Mouse (Mus musculus) embryonic fibroblast, embryonic 13.5 days (primary cell): ENCODE measurements around the gene Xirp1. TPM values are rescaled to one million over a fixed set of nuclear protein-coding genes. Genes with fewer than 3 reads are reported as not detected.

Experiments
- H3K27ac ChIP-seq: 2 replicates; pipeline ENCODE4 v1.5.1; 2012; ENCODE audit warnings: low read length, control low read depth, inconsistent platforms; ENCODE audit not compliant: insufficient read depth
- H3K4me1 ChIP-seq: 2 replicates; pipeline ENCODE4 v1.6.1; 2011; ENCODE audit warnings: low read length; ENCODE audit not compliant: control insufficient read depth, insufficient read depth
- H3K4me3 ChIP-seq: 2 replicates; pipeline ENCODE4 v1.5.1; 2011; ENCODE audit warnings: mild to moderate bottlenecking, control low read depth, low read length; ENCODE audit not compliant: insufficient read depth
- CTCF ChIP-seq: IDR thresholded peaks from 2 replicates; pipeline ENCODE4 v1.5.1; 2011; ENCODE audit warnings: mild to moderate bottlenecking, control low read depth, low read length, moderate library complexity, borderline replicate concordance; ENCODE audit not compliant: insufficient read depth
- POLR2A ChIP-seq: IDR thresholded peaks from 2 replicates; pipeline ENCODE4 v1.6.1; 2011; ENCODE audit warnings: low read depth, mild to moderate bottlenecking, control low read depth, low read length, moderate library complexity
- polyA plus RNA-seq: library from polyadenylated mRNA; stranded (reverse); fragments of >200 nt; gene quantifications from 2 replicates; pipeline ENCODE4 v1.2.4, GENCODE M21; 2011; ENCODE audit warnings: low read depth; ENCODE audit not compliant: missing spikeins, insufficient read length

The Xirp1 gene
- polyA plus RNA-seq, 1 experiment: not detected

DNA sequence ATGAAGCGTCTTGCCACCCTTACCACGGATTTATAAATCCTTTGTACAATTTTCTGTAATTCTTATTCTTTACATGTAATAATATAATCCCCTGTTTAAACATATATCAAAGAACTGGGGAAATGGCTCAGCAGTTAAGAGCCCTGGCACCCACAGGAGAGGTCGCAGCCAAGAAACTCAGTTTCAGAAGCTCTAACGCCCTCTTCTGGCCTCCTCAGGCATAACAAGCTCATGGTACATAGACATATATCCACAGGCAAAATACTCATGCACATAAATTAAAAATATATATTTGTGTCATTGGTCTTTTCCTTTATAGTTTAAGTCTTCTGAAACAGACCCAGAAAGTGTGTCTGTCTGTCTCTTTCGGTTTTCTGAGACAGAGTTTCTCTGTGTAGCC is 48.8 kb downstream of the Xirp1 start:
- TF ChIP-seq CTCF (no peak), POLR2A (no peak)
- Histone ChIP-seq H3K4me1 (peaks cover 31% of the 10 kb centered on the region), H3K4me3 (no peak overlapping the region), H3K27ac (no peak overlapping the region)

DNA sequence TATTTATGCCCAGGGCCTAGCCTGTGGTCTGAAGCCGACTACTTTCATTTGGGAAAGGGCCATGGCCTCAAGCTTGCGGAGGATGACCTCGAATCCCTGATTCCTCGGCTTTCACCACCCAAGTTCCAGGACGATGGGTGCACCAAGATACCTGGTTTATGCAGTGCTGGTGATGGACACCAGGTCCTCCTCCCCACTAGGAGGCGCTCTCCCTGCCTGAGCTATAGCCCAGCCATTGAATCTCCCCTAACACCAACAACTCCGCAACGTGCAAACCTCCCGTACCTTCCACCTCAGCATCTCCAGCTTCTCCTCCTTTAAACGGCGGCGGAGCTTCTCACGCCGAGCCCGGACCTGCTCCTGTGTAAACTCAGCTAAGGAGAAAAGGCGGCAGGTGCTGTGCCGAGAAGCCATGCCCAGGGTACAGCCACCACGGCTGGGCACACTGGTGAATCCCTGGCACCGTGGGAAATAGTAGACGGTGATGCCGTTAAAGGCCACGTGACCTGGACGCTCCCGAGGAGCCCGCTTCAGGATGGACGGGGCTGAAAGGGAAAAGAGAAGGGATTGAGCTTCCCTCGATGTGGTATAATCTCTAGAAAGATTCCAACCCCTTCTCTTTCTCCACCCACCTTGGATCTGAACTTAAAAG is 49.4 kb downstream of the Xirp1 start:
- Histone ChIP-seq H3K27ac (no peak overlapping the region), H3K4me3 (no peak overlapping the region), H3K4me1 (peaks cover 26% of the 10 kb centered on the region)
- no peak for TF ChIP-seq POLR2A
- TF ChIP-seq CTCF: peak; percentile 60; the same call in 1 of the 2 replicates

DNA sequence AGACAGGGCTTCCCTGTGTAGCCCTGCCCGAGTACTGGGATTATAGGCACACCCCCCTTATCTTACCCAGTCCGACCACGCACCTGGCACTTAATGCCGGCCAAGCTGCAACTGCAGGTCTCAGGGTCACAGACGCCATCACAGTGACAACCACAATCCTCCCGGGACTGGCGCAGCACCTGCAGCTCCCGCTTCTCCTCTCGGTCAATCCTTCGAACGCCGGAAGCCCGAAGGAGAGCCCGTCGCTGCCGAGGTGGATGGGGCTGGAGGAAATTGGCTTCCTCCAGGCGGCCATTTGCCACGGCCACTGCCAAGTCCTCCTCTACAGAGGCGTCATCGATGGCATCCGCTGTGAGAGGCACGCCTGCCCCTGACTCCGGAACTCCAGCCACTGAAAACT is 50.1 kb downstream of the Xirp1 start:
- Histone ChIP-seq H3K4me3 (no peak overlapping the region), H3K4me1 (peaks cover 19% of the 10 kb centered on the region), H3K27ac (no peak overlapping the region)
- TF ChIP-seq CTCF (no peak), POLR2A (no peak)

DNA sequence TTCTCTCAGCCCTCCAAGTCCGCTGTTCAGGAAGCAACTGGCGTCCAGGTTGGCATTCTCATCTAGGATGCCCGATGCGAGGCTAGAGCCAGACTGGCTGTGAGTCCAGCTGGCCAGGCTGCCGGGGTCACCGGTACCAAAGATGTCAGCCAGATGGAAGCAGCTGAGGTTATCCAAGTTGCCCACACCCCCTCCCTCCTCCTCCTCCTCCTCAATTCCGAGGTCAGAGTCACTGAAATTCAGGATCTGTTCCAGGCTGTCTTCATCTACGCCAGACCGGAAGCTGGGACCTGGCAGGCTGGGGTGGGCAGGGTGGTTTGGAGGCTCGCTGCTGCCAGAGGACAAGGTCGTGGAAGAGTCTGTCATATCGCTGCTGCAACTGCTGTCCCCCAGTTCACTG is 50.8 kb downstream of the Xirp1 start:
- Histone ChIP-seq H3K27ac (no peak overlapping the region), H3K4me3 (no peak overlapping the region), H3K4me1 (peaks cover 12% of the 10 kb centered on the region)
- TF ChIP-seq POLR2A: no peak
- TF ChIP-seq CTCF: no peak

DNA sequence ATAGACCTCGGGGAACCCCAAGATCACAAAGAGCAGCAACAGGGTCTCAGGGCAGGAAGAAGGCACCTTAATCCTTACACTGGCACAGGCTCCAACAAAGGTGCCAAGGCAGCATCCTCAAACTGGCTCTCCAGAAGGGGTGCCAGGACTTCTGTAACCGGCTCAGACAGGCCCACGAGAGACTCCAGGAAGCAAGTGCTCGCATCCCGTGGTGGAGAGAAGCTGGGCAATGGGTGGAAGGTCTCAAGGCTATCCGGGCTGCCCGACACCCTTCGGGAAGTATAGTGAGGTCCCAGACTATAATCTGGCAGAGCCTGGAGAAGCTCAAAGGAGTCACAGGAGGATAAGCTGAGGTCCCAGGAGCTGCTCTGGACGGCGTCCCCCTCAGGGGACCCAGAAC is 51.2 kb downstream of the Xirp1 start:
- peaks cover 10% of the 10 kb centered on the region for H3K4me1 ChIP-seq
- H3K4me3 ChIP-seq: no peak overlapping the region
- TF ChIP-seq CTCF (no peak), POLR2A (no peak)
- no peak overlapping the region for H3K27ac ChIP-seq

DNA sequence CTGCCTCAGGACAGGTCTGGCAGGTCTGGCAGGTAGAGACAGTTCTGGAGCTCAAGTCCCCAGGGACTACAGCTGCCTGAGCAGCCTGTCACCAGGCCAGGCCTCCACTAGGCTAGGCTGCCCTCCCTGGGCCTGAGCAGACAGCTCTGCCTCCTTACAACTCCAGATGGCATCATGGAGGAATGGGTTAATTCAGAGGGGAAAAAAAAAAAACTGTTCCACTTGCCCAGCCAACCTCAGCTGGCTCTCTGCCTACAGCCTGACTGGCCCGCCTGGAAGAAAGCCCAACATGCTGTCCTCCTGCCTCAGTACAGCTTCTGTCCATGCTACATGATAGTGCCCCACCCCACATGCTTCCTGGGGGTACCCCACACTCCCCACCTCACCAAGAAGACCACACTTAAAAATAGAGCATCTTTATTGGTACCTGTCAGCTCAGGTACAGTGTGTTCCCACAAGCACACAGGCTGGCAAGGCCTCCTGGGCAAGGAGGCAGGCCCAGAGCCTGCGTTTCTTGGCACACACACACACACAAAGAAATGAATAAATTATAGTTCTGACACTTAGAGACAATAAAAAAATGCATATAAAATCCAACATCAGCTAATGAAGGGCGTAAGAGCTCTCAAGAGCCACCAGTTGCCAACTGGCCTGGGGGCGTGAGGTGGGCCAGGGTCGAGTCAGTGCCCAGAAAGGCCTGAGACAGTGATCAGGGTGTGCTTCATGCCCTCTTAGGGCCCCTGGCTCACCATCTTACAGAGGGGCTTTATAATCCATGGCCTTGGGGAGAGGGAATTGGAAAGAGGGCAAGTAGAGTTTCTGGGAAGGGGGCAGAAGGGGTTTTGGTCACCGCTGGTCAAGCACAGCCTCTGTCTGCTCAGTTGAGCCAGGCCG is 52.4 kb downstream of the Xirp1 start:
- Histone ChIP-seq H3K27ac (no peak overlapping the region), H3K4me1 (peaks cover 3% of the 10 kb centered on the region; the same call in 1 of the 2 replicates), H3K4me3 (no peak overlapping the region)
- TF ChIP-seq POLR2A: no peak
- no peak for TF ChIP-seq CTCF

DNA sequence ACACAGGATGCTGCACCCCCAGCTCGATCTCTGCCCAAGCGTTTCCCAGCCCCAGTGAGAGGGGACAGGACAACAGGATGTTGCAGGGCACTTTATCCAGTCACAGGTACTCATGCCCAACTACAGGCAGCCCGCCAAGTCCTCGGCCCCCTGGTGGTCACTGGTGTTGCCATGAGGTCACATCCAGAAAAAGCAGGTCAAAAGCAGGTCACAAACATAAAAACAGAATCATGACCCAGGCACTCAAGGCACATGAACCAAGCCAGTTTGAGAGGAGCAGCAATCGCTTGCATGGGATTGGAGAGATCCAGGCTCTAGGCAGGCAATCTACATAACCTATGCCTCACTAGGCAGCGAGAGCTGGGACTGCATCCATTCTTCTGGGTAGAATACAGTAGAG is 53.2 kb downstream of the Xirp1 start:
- TF ChIP-seq POLR2A (no peak), CTCF (peak; percentile 39; the same call in 1 of the 2 replicates)
- no peak overlapping the region for H3K27ac ChIP-seq
- no peak overlapping the region for H3K4me3 ChIP-seq
- peaks cover 3% of the 10 kb centered on the region; the same call in 1 of the 2 replicates for H3K4me1 ChIP-seq

DNA sequence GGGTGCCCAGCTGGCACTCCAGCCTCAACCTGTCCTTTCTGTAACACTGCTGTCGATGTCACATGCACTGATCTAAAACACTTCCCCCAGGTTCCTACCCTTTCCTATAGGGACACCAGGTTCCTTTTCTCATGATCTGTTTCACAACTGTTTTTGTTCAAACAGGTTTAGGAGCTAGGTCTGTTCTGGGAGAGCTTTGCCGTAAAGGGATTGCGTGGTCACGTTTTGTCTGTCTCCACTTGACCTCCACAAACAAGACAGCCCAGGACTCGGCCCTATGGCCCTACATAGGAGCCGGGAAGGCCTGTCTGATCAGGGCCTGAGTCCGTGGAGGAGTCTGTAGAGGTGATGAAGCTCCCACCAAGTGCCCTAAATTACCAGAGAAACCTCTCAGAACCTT is 53.6 kb downstream of the Xirp1 start:
- H3K4me3 ChIP-seq: no peak overlapping the region
- TF ChIP-seq POLR2A: no peak
- no peak for TF ChIP-seq CTCF
- H3K4me1 ChIP-seq: peaks cover 3% of the 10 kb centered on the region; the same call in 1 of the 2 replicates
- no peak overlapping the region for H3K27ac ChIP-seq

DNA sequence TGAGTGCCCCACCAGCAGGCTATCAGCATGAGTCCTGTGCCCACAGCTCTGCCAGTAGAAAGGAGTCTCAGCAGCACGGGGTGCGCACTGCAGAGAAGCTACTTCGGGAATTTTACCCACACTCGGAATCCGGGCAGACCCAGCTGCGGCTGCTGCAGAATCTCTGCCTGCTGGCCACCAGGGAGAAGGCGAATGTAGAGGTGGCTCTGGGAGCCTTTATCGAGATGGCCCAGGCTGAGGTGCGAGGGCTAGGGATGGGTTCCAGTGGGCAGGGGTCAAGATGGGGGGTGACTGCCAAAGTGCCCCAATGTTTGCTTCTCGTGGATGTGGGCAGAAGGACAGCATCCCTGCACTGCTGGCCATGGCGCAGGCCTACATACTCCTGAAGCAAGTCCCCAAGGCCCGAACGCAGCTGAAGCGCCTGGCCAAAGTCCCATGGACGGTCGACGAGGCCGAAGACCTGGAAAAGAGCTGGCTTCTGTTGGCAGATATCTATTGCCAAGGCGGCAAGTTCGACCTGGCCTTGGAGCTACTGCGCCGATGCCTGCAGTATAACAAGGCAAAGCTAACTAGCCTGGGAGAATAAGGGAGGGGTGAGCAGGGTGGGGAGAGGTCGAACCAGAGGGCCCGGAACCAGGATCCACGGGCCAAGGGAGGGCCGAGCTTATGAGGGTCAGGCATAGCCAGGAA is 57.0 kb downstream of the Xirp1 start:
- TF ChIP-seq POLR2A (no peak), CTCF (no peak)
- H3K27ac ChIP-seq: no peak overlapping the region
- H3K4me3 ChIP-seq: no peak overlapping the region
- H3K4me1 ChIP-seq: peaks cover 3% of the 10 kb centered on the region; the same call in 1 of the 2 replicates

DNA sequence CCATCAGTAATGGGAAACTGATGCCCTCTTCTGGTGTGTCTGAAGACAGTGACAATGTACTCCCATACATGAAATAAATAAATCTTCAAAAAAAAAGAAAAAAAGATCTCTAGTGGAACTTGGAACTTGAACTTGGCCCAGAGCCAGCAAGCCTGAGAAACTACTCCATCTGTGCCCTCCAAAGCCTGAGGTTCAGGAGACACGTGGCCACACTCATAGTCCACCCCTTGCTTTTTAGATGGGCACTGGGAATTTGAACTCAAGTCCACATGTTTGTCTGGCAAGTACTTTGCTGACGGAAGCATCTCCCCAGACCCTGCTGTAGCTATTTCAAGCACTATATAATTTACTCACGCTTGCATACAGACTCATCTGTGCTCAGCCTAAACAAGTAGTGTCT is 58.2 kb downstream of the Xirp1 start:
- no peaks in the 10 kb centered on the region for H3K4me1 ChIP-seq
- no peak overlapping the region for H3K4me3 ChIP-seq
- TF ChIP-seq CTCF (no peak), POLR2A (no peak)
- no peak overlapping the region for H3K27ac ChIP-seq
